Mouse (Mus musculus) telencephalon, adult 2 months (tissue): ENCODE measurements at regions not wholly inside any gene's neighbourhood (a gene's known extent, or its start where the extent isn't known, plus 50 kb on each side); places are given as distances from the start of the nearest gene placed in this dataset.
A peak's percentile ranks its signal among the peaks of the same experiment; 100 is the strongest.

ENCODE experiments used
- DNase-seq: peaks from one replicate; pipeline ENCODE4 v3.0.0-alpha.2; 2011; ENCODE audit warnings: low read depth, low spot score

DNA sequence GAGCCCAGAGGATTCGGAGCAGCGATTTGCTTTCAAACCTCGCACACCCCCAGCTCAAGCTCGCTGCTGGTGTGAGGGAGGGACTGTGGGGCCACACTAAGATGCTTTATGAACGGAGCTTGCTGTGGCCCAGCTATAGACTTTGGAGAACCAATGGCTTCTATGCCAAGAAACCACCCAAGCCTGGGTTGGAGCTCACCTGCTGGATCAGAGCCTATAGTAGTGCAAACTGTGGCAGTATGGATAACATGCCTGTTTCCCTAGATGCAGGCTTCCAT, 142.5 kb upstream of the A230072I06Rik start:
- no peak for DNase-seq

GRCm38 (mm10) chr8:12137496-12137895, 141.1 kb upstream of the A230072I06Rik start:
- DNase-seq, result no peak

DNA sequence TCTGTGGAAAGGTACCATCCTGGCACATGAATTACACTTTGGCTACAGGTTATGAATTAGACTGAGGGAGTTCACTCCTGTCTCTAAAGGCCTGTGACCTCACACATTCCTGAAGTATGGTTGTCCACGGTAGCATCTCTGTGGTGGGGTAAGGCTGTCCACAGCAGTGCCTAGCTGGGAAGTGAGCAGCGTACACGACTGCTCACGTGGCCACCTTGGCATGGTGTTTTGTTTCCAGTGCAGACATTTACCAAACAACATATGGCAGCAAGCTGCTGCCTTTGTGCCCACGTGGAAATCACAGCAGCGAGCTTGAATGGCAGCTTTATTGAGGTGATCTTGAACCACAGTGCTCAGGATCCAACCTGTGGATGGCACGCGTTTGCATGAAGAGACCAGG, 140.7 kb upstream of the A230072I06Rik start:
- no peak for DNase-seq

DNA sequence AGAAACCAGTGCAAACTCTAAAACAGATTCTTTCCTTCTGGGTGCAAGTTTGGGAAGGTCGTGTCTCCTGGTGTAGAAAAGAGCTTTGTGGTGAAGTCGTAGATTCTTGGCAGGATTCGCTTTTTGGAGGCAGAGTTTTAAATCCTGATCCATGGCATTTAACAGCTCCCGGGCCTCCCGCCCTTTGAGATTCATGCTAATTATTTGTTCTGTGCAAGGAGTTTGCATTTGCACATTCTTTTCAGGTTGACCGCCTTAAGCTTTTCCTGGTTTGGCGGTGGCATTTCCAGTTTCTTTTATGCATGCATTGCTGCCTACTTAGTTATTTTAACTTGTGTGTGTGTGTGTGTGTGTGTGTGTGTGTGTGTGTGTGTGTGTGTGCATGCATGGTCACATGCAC, 126.9 kb upstream of the A230072I06Rik start:
- DNase-seq, result no peak

DNA sequence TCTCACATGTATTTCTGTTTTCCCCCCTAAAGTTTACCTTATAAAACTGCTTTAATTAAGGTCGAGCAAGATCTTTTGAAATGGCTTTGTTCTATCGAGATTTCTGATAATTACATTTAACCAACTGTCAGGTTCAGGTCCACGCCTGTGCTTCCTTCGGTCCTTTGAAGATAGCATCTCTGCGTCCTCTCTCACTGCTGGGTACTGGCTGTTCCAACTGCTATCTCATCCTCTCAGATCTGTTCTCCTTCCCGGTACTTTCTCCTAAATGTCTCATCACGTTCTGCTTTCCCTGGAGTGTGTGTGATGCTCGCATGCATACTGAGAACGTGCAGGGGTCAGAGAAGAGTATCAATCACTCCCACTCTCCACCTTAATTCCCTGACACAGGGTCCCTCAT, 125.8 kb upstream of the A230072I06Rik start:
- no peak for DNase-seq

- DNase-seq, result no peak
Measured at GRCm38 (mm10) chr8:12156893-12157292, 121.7 kb upstream of the A230072I06Rik start.

- no peak for DNase-seq
Measured at GRCm38 (mm10) chr8:12158188-12158587, 120.4 kb upstream of the A230072I06Rik start.

- DNase-seq, result no peak
Measured at GRCm38 (mm10) chr8:12162921-12163705, 115.5 kb upstream of the A230072I06Rik start.

DNA sequence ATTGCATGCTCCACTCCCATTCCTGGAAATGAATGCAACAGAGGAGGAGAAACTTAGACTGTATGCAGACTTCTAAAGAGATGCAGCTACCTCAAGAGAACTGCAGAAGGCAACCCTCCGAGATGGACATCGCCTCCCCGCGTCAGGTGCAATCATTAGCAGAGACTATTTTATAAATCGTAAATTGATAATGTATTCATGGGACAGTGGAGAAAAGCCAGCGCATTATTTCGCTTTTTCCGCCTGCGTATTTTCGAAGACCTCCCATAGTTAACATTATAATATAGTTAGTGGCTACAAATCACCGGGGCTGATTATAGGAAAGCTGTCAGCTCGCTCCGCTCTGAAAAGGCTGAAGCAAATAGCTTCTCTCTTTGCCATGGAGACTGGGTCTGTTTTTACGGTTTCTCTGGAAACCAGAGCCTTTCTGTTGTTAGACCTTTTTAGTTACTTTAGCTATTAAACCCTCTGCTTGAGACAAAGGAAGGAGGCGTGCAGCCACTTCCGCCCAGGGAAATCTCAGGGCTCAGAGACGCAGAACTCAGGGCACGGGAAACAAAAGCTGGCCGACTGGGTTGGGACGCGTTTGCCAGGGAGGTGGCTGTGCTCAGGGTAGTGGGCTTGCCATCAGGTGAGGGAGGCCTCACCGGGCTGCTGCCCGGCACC, 113.0 kb upstream of the A230072I06Rik start:
- no peak for DNase-seq

GRCm38 (mm10) chr8:12171788-12172187, 106.8 kb upstream of the A230072I06Rik start:
- DNase-seq, result no peak

DNA sequence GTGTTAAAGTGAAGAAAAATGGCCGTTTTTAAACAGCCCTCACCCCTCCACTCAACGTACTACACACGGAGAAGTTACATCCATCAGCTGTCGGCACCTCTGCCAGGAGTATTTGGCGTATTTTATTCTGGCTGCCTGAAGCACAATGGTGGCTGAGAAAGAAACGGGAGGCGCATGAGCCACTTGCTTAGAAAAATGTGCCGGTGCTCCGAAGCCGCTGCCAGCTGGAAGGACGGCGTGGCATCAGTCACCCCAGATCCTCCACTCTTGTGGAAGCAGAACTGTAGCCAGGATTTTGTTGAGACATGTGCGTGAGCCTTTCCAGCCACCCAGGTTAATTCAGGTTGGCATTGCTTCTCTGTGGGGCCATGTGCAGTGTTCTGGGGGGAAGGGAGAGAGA, 103.1 kb upstream of the A230072I06Rik start:
- DNase-seq, result no peak

GRCm38 (mm10) chr8:12184666-12185065, 94.0 kb upstream of the A230072I06Rik start:
- DNase-seq, result no peak

- no peak for DNase-seq
Measured at GRCm38 (mm10) chr8:12187366-12187765, 91.3 kb upstream of the A230072I06Rik start.

GRCm38 (mm10) chr8:12188451-12188850, 90.2 kb upstream of the A230072I06Rik start:
- DNase-seq, result no peak

DNA sequence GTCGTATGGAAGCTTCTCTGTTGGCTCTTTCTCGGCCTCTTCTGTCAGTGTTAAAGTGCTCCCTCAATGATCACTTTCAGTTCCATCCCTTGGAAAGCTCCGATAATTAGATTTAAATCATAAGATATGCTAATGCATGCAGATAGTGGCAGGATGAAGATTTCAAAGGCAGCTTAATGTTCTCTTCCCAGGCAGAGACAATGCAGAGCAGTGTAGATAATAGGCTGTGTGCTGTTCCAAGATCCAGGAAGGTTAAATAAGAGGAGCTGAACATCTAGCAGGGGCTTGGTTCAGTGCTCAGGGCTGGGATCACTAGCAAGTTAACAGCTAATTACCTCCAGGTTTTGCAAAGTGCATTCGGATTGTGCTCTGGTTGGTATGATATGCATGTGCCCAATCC, 89.7 kb upstream of the A230072I06Rik start:
- no peak for DNase-seq

- DNase-seq, result no peak
Measured at GRCm38 (mm10) chr8:12192006-12192405, 86.6 kb upstream of the A230072I06Rik start.

GRCm38 (mm10) chr8:12205909-12206308, 72.7 kb upstream of the A230072I06Rik start:
- DNase-seq, result no peak

DNA sequence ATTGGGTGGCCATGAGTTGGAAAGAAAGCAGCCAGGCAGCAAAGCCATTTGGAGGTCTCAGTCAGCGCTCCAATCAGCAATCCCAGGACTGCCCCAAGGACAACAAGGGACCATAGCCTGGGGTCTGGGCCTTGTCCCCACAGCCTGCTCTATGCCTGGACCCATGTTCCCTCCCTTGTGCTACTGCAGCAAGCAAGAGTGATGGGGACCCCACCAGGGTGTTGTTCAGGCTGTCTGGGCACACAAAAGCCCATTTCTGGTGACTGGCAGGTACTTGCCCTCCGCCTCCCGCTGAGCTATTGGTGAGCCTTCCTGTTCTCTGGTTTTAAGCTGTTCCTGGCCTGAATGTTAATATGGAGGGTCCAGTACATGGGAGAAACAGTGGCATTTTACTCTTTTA, 71.2 kb upstream of the A230072I06Rik start:
- DNase-seq, result no peak

GRCm38 (mm10) chr8:12213774-12214173, 64.8 kb upstream of the A230072I06Rik start:
- no peak for DNase-seq

GRCm38 (mm10) chr8:12214205-12215019, 64.2 kb upstream of the A230072I06Rik start:
- DNase-seq, result peak; percentile 18

- DNase-seq, result no peak
Measured at GRCm38 (mm10) chr8:12221506-12221905, 57.1 kb upstream of the A230072I06Rik start.

- DNase-seq, result no peak
Measured at GRCm38 (mm10) chr8:12223376-12223775, 55.2 kb upstream of the A230072I06Rik start.
